Mouse (Mus musculus): ENCODE results near the gene Tex38. TPM values are rescaled to one million over a fixed set of nuclear protein-coding genes. Genes with fewer than 3 reads are reported as not detected.

Gene Tex38
- polyA plus RNA-seq, 1 experiment from 2014 or later, result 0.72 TPM

GRCm38 (mm10) chr4:115784769-115785510 is 4.1 kb upstream of the Tex38 start, which contains the start of gene Atpaf1:
Gene Atpaf1, plus strand, starts transcription at chr4:115784812.
- peak; percentile 95 for ATAC-seq
- Histone ChIP-seq H3K4me3 (ENCODE audit: low read depth, low read length) (peak within 1 kb of the TSS; percentile 73), H3K9me3 (replicated peaks; ENCODE audit: control insufficient read depth, low read length, poor library complexity, severe bottlenecking) (no peaks in the 10 kb centered on the region), H3K36me3 (ENCODE audit: control insufficient read depth, insufficient read depth, low read length) (peaks cover 3% of the 10 kb centered on the region; the same call in 1 of the 2 replicates), H3K27ac (ENCODE audit: low read length) (peak within 1 kb of the TSS; percentile 67), H3K4me1 (ENCODE audit: control insufficient read depth, insufficient read depth, low read length) (peaks cover 14% of the 10 kb centered on the region), H3K9ac (ENCODE audit: low read depth, low read length) (peak within 1 kb of the TSS; percentile 76), H3K27me3 (ENCODE audit: control insufficient read depth, insufficient read depth, low read depth, low read length) (no peaks in the 10 kb centered on the region), H3K4me2 (ENCODE audit: low read length) (peak within 1 kb of the TSS; percentile 60)
- under 1% methylated on average over 69 of the region's 69 CpGs for WGBS

- Histone ChIP-seq H3K4me3 (ENCODE audit: low read depth, low read length) (no peak overlapping the region), H3K4me2 (ENCODE audit: low read length) (no peak overlapping the region), H3K36me3 (ENCODE audit: control insufficient read depth, insufficient read depth, low read length) (no peaks in the 10 kb centered on the region), H3K4me1 (ENCODE audit: control insufficient read depth, insufficient read depth, low read length) (peaks cover 14% of the 10 kb centered on the region), H3K9ac (ENCODE audit: low read depth, low read length) (no peak overlapping the region), H3K27ac (ENCODE audit: low read length) (no peak overlapping the region), H3K9me3 (replicated peaks; ENCODE audit: control insufficient read depth, low read length, poor library complexity, severe bottlenecking) (no peaks in the 10 kb centered on the region), H3K27me3 (ENCODE audit: control insufficient read depth, insufficient read depth, low read depth, low read length) (no peaks in the 10 kb centered on the region)
- no peak for ATAC-seq
- WGBS, result 90% methylated on average over 5 of the region's 5 CpGs
These were observed 1.4 kb upstream of the Tex38 start for GRCm38 (mm10) chr4:115782026-115782805.

- peaks cover 6% of the 10 kb centered on the region for H3K4me1 ChIP-seq (ENCODE audit: control insufficient read depth, insufficient read depth, low read length)
- WGBS, result 49% methylated on average over 6 of the region's 6 CpGs
- H3K36me3 ChIP-seq (ENCODE audit: control insufficient read depth, insufficient read depth, low read length), result no peaks in the 10 kb centered on the region
- H3K27me3 ChIP-seq (ENCODE audit: control insufficient read depth, insufficient read depth, low read depth, low read length), result no peaks in the 10 kb centered on the region
- ATAC-seq, result no peak
- no peak overlapping the region for H3K27ac ChIP-seq (ENCODE audit: low read length)
- H3K4me3 ChIP-seq (ENCODE audit: low read depth, low read length), result no peak overlapping the region
- H3K4me2 ChIP-seq (ENCODE audit: low read length), result no peak overlapping the region
- H3K9ac ChIP-seq (ENCODE audit: low read depth, low read length), result no peak overlapping the region
- no peaks in the 10 kb centered on the region for H3K9me3 ChIP-seq (replicated peaks; ENCODE audit: control insufficient read depth, low read length, poor library complexity, severe bottlenecking)
These were observed 549 bp downstream of the Tex38 start for GRCm38 (mm10) chr4:115780269-115780668.

GRCm38 (mm10) chr4:115777627-115778026 is 3.2 kb downstream of the Tex38 start:
- no peak overlapping the region for H3K4me3 ChIP-seq (ENCODE audit: low read depth, low read length)
- H3K9ac ChIP-seq (ENCODE audit: low read depth, low read length), result no peak overlapping the region
- H3K27me3 ChIP-seq (ENCODE audit: control insufficient read depth, insufficient read depth, low read depth, low read length), result no peaks in the 10 kb centered on the region
- no peaks in the 10 kb centered on the region for H3K9me3 ChIP-seq (replicated peaks; ENCODE audit: control insufficient read depth, low read length, poor library complexity, severe bottlenecking)
- no peak overlapping the region for H3K27ac ChIP-seq (ENCODE audit: low read length)
- 0 out of 2 replicates have a peak, but pooled peaks cover 8% of the 10 kb centered on the region for H3K36me3 ChIP-seq (ENCODE audit: control insufficient read depth, insufficient read depth, low read length)
- ATAC-seq, result no peak
- 92% methylated on average over 2 of the region's 2 CpGs for WGBS
- H3K4me2 ChIP-seq (ENCODE audit: low read length), result no peak overlapping the region
- no peaks in the 10 kb centered on the region for H3K4me1 ChIP-seq (ENCODE audit: control insufficient read depth, insufficient read depth, low read length)

GRCm38 (mm10) chr4:115775056-115775455 is 5.8 kb downstream of the Tex38 start:
- WGBS, result 89% methylated on average over 6 of the region's 6 CpGs
- no peaks in the 10 kb centered on the region for H3K4me1 ChIP-seq (ENCODE audit: control insufficient read depth, insufficient read depth, low read length)
- H3K36me3 ChIP-seq (ENCODE audit: control insufficient read depth, insufficient read depth, low read length), result peaks cover 11% of the 10 kb centered on the region; the same call in 1 of the 2 replicates
- no peak overlapping the region for H3K4me2 ChIP-seq (ENCODE audit: low read length)
- no peaks in the 10 kb centered on the region for H3K9me3 ChIP-seq (replicated peaks; ENCODE audit: control insufficient read depth, low read length, poor library complexity, severe bottlenecking)
- H3K4me3 ChIP-seq (ENCODE audit: low read depth, low read length), result no peak overlapping the region
- H3K27ac ChIP-seq (ENCODE audit: low read length), result no peak overlapping the region
- no peak for ATAC-seq
- no peak overlapping the region for H3K9ac ChIP-seq (ENCODE audit: low read depth, low read length)
- H3K27me3 ChIP-seq (ENCODE audit: control insufficient read depth, insufficient read depth, low read depth, low read length), result no peaks in the 10 kb centered on the region

GRCm38 (mm10) chr4:115767647-115768467 is 13.0 kb downstream of the Tex38 start:
- Histone ChIP-seq H3K27ac (ENCODE audit: low read length) (no peak overlapping the region), H3K27me3 (ENCODE audit: control insufficient read depth, insufficient read depth, low read depth, low read length) (no peaks in the 10 kb centered on the region), H3K36me3 (ENCODE audit: control insufficient read depth, insufficient read depth, low read length) (peaks cover 19% of the 10 kb centered on the region; the same call in 1 of the 2 replicates), H3K9me3 (replicated peaks; ENCODE audit: control insufficient read depth, low read length, poor library complexity, severe bottlenecking) (no peaks in the 10 kb centered on the region), H3K4me3 (ENCODE audit: low read depth, low read length) (no peak overlapping the region), H3K4me2 (ENCODE audit: low read length) (no peak overlapping the region), H3K9ac (ENCODE audit: low read depth, low read length) (no peak overlapping the region), H3K4me1 (ENCODE audit: control insufficient read depth, insufficient read depth, low read length) (no peaks in the 10 kb centered on the region)
- 58% methylated on average over 11 of the region's 11 CpGs for WGBS
- no peak for ATAC-seq

- H3K9ac ChIP-seq (ENCODE audit: low read depth, low read length), result no peak overlapping the region
- 91% methylated on average over 11 of the region's 11 CpGs for WGBS
- no peak overlapping the region for H3K27ac ChIP-seq (ENCODE audit: low read length)
- no peaks in the 10 kb centered on the region for H3K4me1 ChIP-seq (ENCODE audit: control insufficient read depth, insufficient read depth, low read length)
- H3K4me3 ChIP-seq (ENCODE audit: low read depth, low read length), result no peak overlapping the region
- no peaks in the 10 kb centered on the region for H3K9me3 ChIP-seq (replicated peaks; ENCODE audit: control insufficient read depth, low read length, poor library complexity, severe bottlenecking)
- peaks cover 24% of the 10 kb centered on the region; the same call in 1 of the 2 replicates for H3K36me3 ChIP-seq (ENCODE audit: control insufficient read depth, insufficient read depth, low read length)
- no peak for ATAC-seq
- H3K4me2 ChIP-seq (ENCODE audit: low read length), result no peak overlapping the region
- no peaks in the 10 kb centered on the region for H3K27me3 ChIP-seq (ENCODE audit: control insufficient read depth, insufficient read depth, low read depth, low read length)
These were observed 16.2 kb downstream of the Tex38 start for GRCm38 (mm10) chr4:115764581-115764980.

GRCm38 (mm10) chr4:115761206-115761605 is 19.6 kb downstream of the Tex38 start:
- peaks cover 27% of the 10 kb centered on the region; the same call in 1 of the 2 replicates for H3K36me3 ChIP-seq (ENCODE audit: control insufficient read depth, insufficient read depth, low read length)
- WGBS, result 51% methylated on average over 3 of the region's 3 CpGs
- no peak for ATAC-seq

More at GRCm38 (mm10) chr4:115761206-115761605, 19.6 kb downstream of the Tex38 start:
- Histone ChIP-seq H3K27ac (ENCODE audit: low read length) (no peak overlapping the region), H3K4me2 (ENCODE audit: low read length) (no peak overlapping the region), H3K9me3 (replicated peaks; ENCODE audit: control insufficient read depth, low read length, poor library complexity, severe bottlenecking) (no peaks in the 10 kb centered on the region), H3K4me3 (ENCODE audit: low read depth, low read length) (no peak overlapping the region), H3K27me3 (ENCODE audit: control insufficient read depth, insufficient read depth, low read depth, low read length) (no peaks in the 10 kb centered on the region), H3K4me1 (ENCODE audit: control insufficient read depth, insufficient read depth, low read length) (no peaks in the 10 kb centered on the region), H3K9ac (ENCODE audit: low read depth, low read length) (no peak overlapping the region)

All from midbrain, embryonic 16.5 days (tissue).